Mouse (Mus musculus) MEL (cell line): Measurements from ENCODE around the gene Ccl9.

Source experiments
- EP300 ChIP-seq, 2 experiments: IDR thresholded peaks; 2 replicates each; pipeline ENCODE4 v1.6.1; 2011; ENCODE audit warnings: improper control_type of control experiment in 2 of 2, low read length in 2 of 2, low read depth in 1 of 2, mild to moderate bottlenecking in 1 of 2
- KAT2A ChIP-seq: conservative IDR thresholded peaks from 2 replicates; pipeline ENCODE4 v1.6.1; 2012; ENCODE audit warnings: low read depth, low read length, improper control_type of control experiment, inconsistent platforms
- MXI1 ChIP-seq: IDR thresholded peaks from 2 replicates; pipeline ENCODE4 v1.6.1; 2011; ENCODE audit warnings: mild to moderate bottlenecking, low read depth, low read length, improper control_type of control experiment
- POLR2AphosphoS2 ChIP-seq: IDR thresholded peaks from 2 replicates; pipeline ENCODE4 v1.6.1; 2011; ENCODE audit warnings: low read length, improper control_type of control experiment
- UBTF ChIP-seq: IDR thresholded peaks from 2 replicates; pipeline ENCODE4 v1.6.1; 2012; ENCODE audit warnings: low read depth, mild to moderate bottlenecking, inconsistent platforms, low read length, improper control_type of control experiment, moderate library complexity, borderline replicate concordance; ENCODE audit not compliant: insufficient read depth

DNA sequence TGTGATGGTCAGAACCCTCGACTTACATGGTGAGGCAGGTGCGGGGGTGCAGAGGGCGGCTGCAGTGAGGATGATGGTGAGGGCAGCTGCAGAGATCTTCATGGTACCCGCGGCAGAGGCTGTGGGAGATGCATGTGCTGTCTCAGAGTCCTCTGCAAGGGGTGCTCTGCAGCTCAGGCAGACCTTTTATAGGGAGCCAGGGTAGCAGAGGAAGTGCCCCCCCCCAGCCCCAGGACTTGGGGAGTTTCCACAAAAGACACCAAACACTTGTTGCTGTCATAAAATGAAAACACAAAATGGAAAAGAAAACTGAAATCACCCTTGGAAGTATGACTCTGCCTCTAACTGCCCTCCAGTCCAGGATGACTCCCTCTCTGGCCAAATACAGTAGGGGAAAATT lies 48.1 kb downstream of the Ccl9 start, which contains the start of gene Ccl5:
- TF ChIP-seq POLR2AphosphoS2, result no peak
- TF ChIP-seq EP300 (IDR thresholded peaks at IDR 0.05; ENCODE audit: low read depth in 1 of 2, low read length in 2 of 2), result no peak
- TF ChIP-seq MXI1, result no peak
- TF ChIP-seq UBTF, result no peak
- no peak for TF ChIP-seq KAT2A
